Mouse (Mus musculus) thymus, postnatal 25 days (tissue): ENCODE measurements around the gene Idh2.

ENCODE experiments used
- DNase-seq: peaks from one replicate; pipeline ENCODE4 v3.0.0; 2022

Idh2 gene

GRCm38 (mm10) chr7:80121083-80121482, 5.9 kb upstream of the Idh2 start:
- no peak for DNase-seq

GRCm38 (mm10) chr7:80119198-80119597, 4.0 kb upstream of the Idh2 start:
- no peak for DNase-seq

- no peak for DNase-seq
These were observed 966 bp upstream of the Idh2 start for GRCm38 (mm10) chr7:80116158-80116557.

GRCm38 (mm10) chr7:80114451-80115223, 555 bp downstream of the Idh2 start:
- peak; percentile 60 for DNase-seq

- peak; percentile 16 for DNase-seq
These were observed 1.2 kb downstream of the Idh2 start for GRCm38 (mm10) chr7:80113989-80114388.

GRCm38 (mm10) chr7:80111066-80112045, 3.8 kb downstream of the Idh2 start:
- no peak for DNase-seq

- DNase-seq: no peak
These were observed 8.8 kb downstream of the Idh2 start for GRCm38 (mm10) chr7:80106441-80106840.

- DNase-seq: no peak
These were observed 9.4 kb downstream of the Idh2 start for GRCm38 (mm10) chr7:80105637-80106390.

- no peak for DNase-seq
These were observed 11.9 kb downstream of the Idh2 start for GRCm38 (mm10) chr7:80103335-80103734.

- DNase-seq: no peak
These were observed 16.7 kb downstream of the Idh2 start for GRCm38 (mm10) chr7:80098389-80098976.

GRCm38 (mm10) chr7:80095598-80096309, 19.4 kb downstream of the Idh2 start:
- DNase-seq: no peak

GRCm38 (mm10) chr7:80094481-80094880, 20.7 kb downstream of the Idh2 start:
- no peak for DNase-seq

- DNase-seq: peak; percentile 39
These were observed 22.7 kb downstream of the Idh2 start for GRCm38 (mm10) chr7:80092351-80093046.

GRCm38 (mm10) chr7:80091866-80092210, 23.4 kb downstream of the Idh2 start:
- DNase-seq: no peak

- peak; percentile 83 for DNase-seq
These were observed 24.0 kb downstream of the Idh2 start for GRCm38 (mm10) chr7:80091004-80091865.

GRCm38 (mm10) chr7:80090191-80091003, 24.8 kb downstream of the Idh2 start:
- no peak for DNase-seq

- no peak for DNase-seq
These were observed 27.0 kb downstream of the Idh2 start for GRCm38 (mm10) chr7:80088191-80088590.

- DNase-seq: no peak
These were observed 29.0 kb downstream of the Idh2 start for GRCm38 (mm10) chr7:80085970-80086715.

GRCm38 (mm10) chr7:80084484-80084931, 30.7 kb downstream of the Idh2 start:
- peak; percentile 78 for DNase-seq
